Mouse (Mus musculus) right cerebral cortex, postnatal 25 days (tissue): Measurements from ENCODE around the gene Eya3.
A peak's percentile ranks its signal among the peaks of the same experiment; 100 is the strongest.
"Not testable (repeated sequence)": the region's sequence is repeated elsewhere in the genome, so short reads cannot be mapped to it uniquely, and the experiment has no call there.

ENCODE experiments used
- DNase-seq: peaks from one replicate; pipeline ENCODE4 v3.0.0; 2022

Eya3 gene

GRCm38 (mm10) chr4:132743992-132744911, 105.5 kb downstream of the Eya3 start:
- DNase-seq, result peak; percentile 38

GRCm38 (mm10) chr4:132746911-132747517, 108.2 kb downstream of the Eya3 start:
- no peak for DNase-seq

- no peak for DNase-seq
Observed at GRCm38 (mm10) chr4:132747664-132748259, 109.0 kb downstream of the Eya3 start.

GRCm38 (mm10) chr4:132748778-132749177, 110.0 kb downstream of the Eya3 start:
- DNase-seq, result no peak

GRCm38 (mm10) chr4:132749258-132749982, 110.6 kb downstream of the Eya3 start:
- DNase-seq, result no peak

GRCm38 (mm10) chr4:132752992-132753391, 114.2 kb downstream of the Eya3 start:
- no peak for DNase-seq

GRCm38 (mm10) chr4:132756974-132757373, 118.2 kb downstream of the Eya3 start, which contains the start of gene Smpdl3b:
TSS of gene Smpdl3b (minus strand) at chr4:132757252.
- peak; percentile 81 for DNase-seq

DNA sequence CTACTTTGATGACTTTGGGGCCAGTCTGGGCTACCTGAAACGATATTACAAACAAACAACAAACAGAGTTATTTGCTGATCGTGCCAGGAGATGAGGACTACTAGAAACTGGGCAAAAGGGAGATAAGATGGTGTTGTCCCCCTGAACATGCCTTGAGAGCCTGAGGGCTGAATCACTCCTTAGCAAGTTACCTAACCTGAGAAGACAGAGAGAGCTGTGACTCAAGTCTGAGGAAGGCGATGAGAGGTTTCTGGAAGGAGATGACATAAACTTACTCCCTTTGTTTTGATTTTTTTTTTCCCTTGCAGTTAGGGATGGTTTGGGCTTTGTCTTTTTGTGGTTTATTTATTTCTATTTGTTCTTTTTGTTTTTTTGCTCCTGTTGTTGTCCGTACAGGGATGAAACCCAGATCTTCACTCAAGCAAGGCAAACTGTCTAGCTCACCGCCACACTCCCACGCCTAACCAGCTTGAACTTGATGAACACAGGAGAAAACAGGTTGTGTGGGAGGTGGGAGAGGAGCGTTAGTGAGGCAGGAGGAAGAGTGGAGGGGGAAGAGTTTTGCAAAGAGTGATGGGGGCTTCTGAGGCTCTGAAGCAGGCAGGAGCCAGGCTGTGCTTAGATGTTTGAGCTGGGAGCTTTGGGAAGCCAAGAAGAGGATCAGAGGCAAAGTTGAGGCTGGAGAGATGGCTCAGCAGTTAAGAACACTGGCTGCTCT, 119.0 kb downstream of the Eya3 start:
- no peak for DNase-seq

GRCm38 (mm10) chr4:132760296-132760695, 121.5 kb downstream of the Eya3 start:
- no peak for DNase-seq

- no peak for DNase-seq
Observed at GRCm38 (mm10) chr4:132762602-132763001, 123.8 kb downstream of the Eya3 start.

DNA sequence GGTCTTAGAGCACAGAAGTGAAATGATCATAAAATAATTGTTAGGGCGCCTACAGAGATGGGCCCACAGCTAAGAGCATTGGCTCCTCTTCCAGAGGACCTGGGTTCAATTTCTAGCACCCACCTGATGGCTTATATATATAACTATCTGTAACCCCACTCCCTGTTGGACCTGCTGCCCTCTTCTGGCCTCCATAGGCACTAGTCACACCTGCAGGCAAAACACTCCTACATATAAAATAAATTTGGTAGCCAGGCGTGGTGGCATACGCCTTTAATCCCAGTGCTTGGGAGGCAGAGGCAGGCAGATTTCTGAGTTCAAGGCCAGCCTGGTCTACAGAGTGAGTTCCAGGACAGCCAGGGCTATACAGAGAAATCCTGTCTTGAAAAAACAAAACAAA, 124.3 kb downstream of the Eya3 start:
- DNase-seq, result not testable (repeated sequence)

GRCm38 (mm10) chr4:132767914-132768876, 129.4 kb downstream of the Eya3 start, which contains the start of gene Rpa2:
TSS of gene Rpa2 (plus strand) at chr4:132768332.
- DNase-seq, result peak; percentile 98

DNA sequence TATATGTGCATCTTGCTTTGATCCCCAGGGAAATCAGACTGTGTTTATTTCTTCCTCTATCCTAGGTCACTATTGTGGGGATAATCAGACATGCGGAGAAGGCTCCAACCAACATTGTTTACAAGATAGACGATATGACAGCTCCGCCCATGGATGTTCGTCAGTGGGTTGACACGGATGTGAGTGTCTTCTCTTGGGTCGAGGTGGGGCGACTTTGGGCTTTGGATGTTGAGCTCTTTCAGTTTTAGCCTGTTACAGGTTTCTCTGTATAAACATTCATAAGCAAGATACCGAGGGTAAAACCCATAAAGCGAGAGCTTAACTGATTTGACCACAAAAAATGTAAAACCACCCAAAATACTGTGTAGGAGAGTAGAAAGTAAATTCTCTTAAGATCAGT, 133.0 kb downstream of the Eya3 start:
- no peak for DNase-seq
